Mouse (Mus musculus) limb, embryonic 11.5 days (tissue): ENCODE results near the gene Kcnj15. TPM values are rescaled to one million over a fixed set of nuclear protein-coding genes. Genes with fewer than 3 reads are reported as not detected.

ENCODE experiments used
- ATAC-seq: fragments of 200-750 bp; cut with Nextera tagmentation; 2 replicates; pipeline ENCODE4 v1.8.0; 2017; ENCODE audit warnings: low read depth; ENCODE audit not compliant: insufficient number of reproducible peaks, low FRiP score, low TSS enrichment
- DNase-seq: peaks from one replicate; pipeline ENCODE4 v3.0.0-alpha.2; 2015; ENCODE audit warnings: low spot score
- H3K27ac ChIP-seq: fragments of 300-500 bp; sonication (generic); replicated peaks from 2 replicates; pipeline ENCODE4 v1.5.1; 2014; ENCODE audit warnings: low read depth, mild to moderate bottlenecking, low read length
- H3K27me3 ChIP-seq: fragments of 300-500 bp; sonication (generic); 2 replicates; pipeline ENCODE4 v1.6.1; 2014; ENCODE audit warnings: mild to moderate bottlenecking, low read length, mixed read lengths; ENCODE audit not compliant: control insufficient read depth, insufficient read depth
- H3K36me3 ChIP-seq: fragments of 300-500 bp; sonication (generic); 2 replicates; pipeline ENCODE4 v1.6.1; 2014; ENCODE audit warnings: mild to moderate bottlenecking, low read length, moderate library complexity, mixed read lengths; ENCODE audit not compliant: control insufficient read depth, insufficient read depth
- H3K4me1 ChIP-seq: fragments of 300-500 bp; sonication (generic); 2 replicates; pipeline ENCODE4 v1.6.1; 2014; ENCODE audit warnings: low read length, mixed read lengths; ENCODE audit not compliant: control insufficient read depth, insufficient read depth
- H3K4me2 ChIP-seq: fragments of 300-500 bp; sonication (generic); 2 replicates; pipeline ENCODE4 v1.6.1; 2014; ENCODE audit warnings: low read depth, mild to moderate bottlenecking, moderate library complexity; ENCODE audit not compliant: severe bottlenecking
- H3K4me3 ChIP-seq: fragments of 300-500 bp; sonication (generic); 2 replicates; pipeline ENCODE4 v1.5.1; 2014; ENCODE audit warnings: low read depth, low read length
- H3K9ac ChIP-seq: fragments of 300-500 bp; sonication (generic); 2 replicates; pipeline ENCODE4 v1.6.1; 2014; ENCODE audit warnings: mild to moderate bottlenecking, low read length
- H3K9me3 ChIP-seq: fragments of 300-500 bp; sonication (generic); 2 replicates; pipeline ENCODE4 v1.6.1; 2016; ENCODE audit warnings: low read length; ENCODE audit not compliant: control insufficient read depth
- WGBS: fragments of 180-500 bp; shearing (Covaris S2); extraction: QIAGEN DNeasy Blood & Tissue Kit; methylation state at CpG from one replicate; pipeline ENCODE4 v1.1.7; 2014; 5-methylcytosine and 5-hydroxymethylcytosine counted together
- polyA plus RNA-seq: library from polyadenylated mRNA; unstranded; fragments of >200 nt; fragmentation: Nextera tagmentation; extraction: Ambion mirVana; gene quantifications from 2 replicates; pipeline ENCODE4 v1.2.1, GENCODE M21; 2014

The Kcnj15 gene
- polyA plus RNA-seq, 1 experiment from 2014 or later, result 0.53 TPM

GRCm38 (mm10) chr16:95349745-95350144 lies 92.4 kb downstream of the Kcnj15 start:
- no peak for DNase-seq
- Histone ChIP-seq H3K9me3 (no peaks in the 10 kb centered on the region), H3K4me1 (0 out of 2 replicates have a peak, but pooled peaks cover 4% of the 10 kb centered on the region), H3K4me2 (no peak overlapping the region), H3K9ac (no peak overlapping the region), H3K4me3 (no peak overlapping the region), H3K27ac (no peak overlapping the region), H3K27me3 (no peaks in the 10 kb centered on the region), H3K36me3 (no peaks in the 10 kb centered on the region)
- WGBS, result 71% methylated on average over 5 of the region's 5 CpGs
- ATAC-seq, result no peak
